Mouse (Mus musculus) liver, adult 2 months (tissue): ENCODE data around the gene Bst2. TPM values are rescaled to one million over a fixed set of nuclear protein-coding genes. Genes with fewer than 3 reads are reported as not detected.

Experiments used
- DNase-seq: peaks from one replicate; pipeline ENCODE4 v3.0.0-alpha.2; 2011; ENCODE audit warnings: low read depth, low spot score; ENCODE audit errors: extremely low read depth
- H3K27ac ChIP-seq: fragments of 200-500 bp; replicated peaks from 2 replicates; pipeline ENCODE4 v1.5.1; 2012; ENCODE audit warnings: low read depth, mild to moderate bottlenecking, control low read depth, inconsistent platforms, low read length; ENCODE audit not compliant: insufficient read depth
- H3K27me3 ChIP-seq: fragments of 200-500 bp; 2 replicates; pipeline ENCODE4 v1.6.1; 2012; ENCODE audit warnings: mild to moderate bottlenecking, moderate library complexity, low read length, inconsistent platforms; ENCODE audit not compliant: control insufficient read depth, insufficient read depth
- H3K36me3 ChIP-seq: fragments of 200-500 bp; 2 replicates; pipeline ENCODE4 v1.6.1; 2012; ENCODE audit warnings: low read length, inconsistent platforms; ENCODE audit not compliant: control insufficient read depth, insufficient read depth
- H3K4me1 ChIP-seq: fragments of 200-500 bp; 2 replicates; pipeline ENCODE4 v1.6.1; 2011; ENCODE audit warnings: low read length; ENCODE audit not compliant: control insufficient read depth, insufficient read depth
- H3K4me3 ChIP-seq: fragments of 200-500 bp; 2 replicates; pipeline ENCODE4 v1.5.1; 2011; ENCODE audit warnings: low read depth, mild to moderate bottlenecking, control low read depth, low read length, moderate library complexity; ENCODE audit not compliant: insufficient read depth
- H3K79me2 ChIP-seq: fragments of 200-500 bp; 2 replicates; pipeline ENCODE4 v1.6.1; 2012; ENCODE audit warnings: inconsistent platforms, mild to moderate bottlenecking, low read length, moderate library complexity; ENCODE audit not compliant: control insufficient read depth, insufficient read depth
- H3K9ac ChIP-seq: fragments of 200-500 bp; 2 replicates; pipeline ENCODE4 v1.6.1; 2012; ENCODE audit warnings: low read depth, mild to moderate bottlenecking, control low read depth, inconsistent platforms, low read length
- CTCF ChIP-seq: fragments of 200-500 bp; IDR thresholded peaks from 2 replicates; pipeline ENCODE4 v1.5.1; 2011; ENCODE audit warnings: low read depth, low read length, control low read depth
- POLR2A ChIP-seq: fragments of 200-500 bp; IDR thresholded peaks from 2 replicates; pipeline ENCODE4 v1.6.1; 2011; ENCODE audit warnings: low read length, control low read depth; ENCODE audit not compliant: insufficient read depth; ENCODE audit errors: extremely low read depth
- WGBS: fragments of 180-500 bp; shearing (Covaris S2); methylation state at CpG from one replicate; pipeline ENCODE4 v1.1.7; 2018; 5-methylcytosine and 5-hydroxymethylcytosine counted together
- polyA plus RNA-seq: library from polyadenylated mRNA; depleted of rRNA; stranded (reverse); fragments of >200 nt; gene quantifications from 2 replicates; pipeline ENCODE4 v1.2.3, GENCODE M21; 2012
- total RNA-seq: library from RNA; depleted of rRNA; stranded (reverse); fragments of >200 nt; gene quantifications from 2 replicates; pipeline ENCODE4 v1.2.3, GENCODE M21; 2014

Bst2 gene
- total and polyA plus RNA-seq, 2 experiments: 678 to 871 TPM

GRCm38 (mm10) chr8:71563992-71564391 lies 26.7 kb upstream of the Bst2 start:
- Histone ChIP-seq H3K27ac (no peak overlapping the region), H3K4me3 (no peak overlapping the region), H3K27me3 (0 out of 2 replicates have a peak, but pooled peaks cover 7% of the 10 kb centered on the region), H3K79me2 (no peaks in the 10 kb centered on the region), H3K36me3 (no peaks in the 10 kb centered on the region), H3K9ac (no peak overlapping the region), H3K4me1 (peaks cover 7% of the 10 kb centered on the region; the same call in 1 of the 2 replicates)
- DNase-seq: no peak
- TF ChIP-seq CTCF (no peak), POLR2A (no peak)
- WGBS: 86% methylated on average over 4 of the region's 4 CpGs

- H3K36me3 ChIP-seq: no peaks in the 10 kb centered on the region
- H3K4me1 ChIP-seq: peaks cover 8% of the 10 kb centered on the region; the same call in 1 of the 2 replicates
- H3K27ac ChIP-seq: no peak overlapping the region
- H3K79me2 ChIP-seq: no peaks in the 10 kb centered on the region
- peak overlapping the region; percentile 3; the same call in 1 of the 2 replicates for H3K9ac ChIP-seq
- DNase-seq: no peak
- peaks cover 13% of the 10 kb centered on the region for H3K27me3 ChIP-seq
- WGBS: 2% methylated on average over 33 of the region's 33 CpGs
- H3K4me3 ChIP-seq: peak overlapping the region; percentile 9; the same call in 1 of the 2 replicates
- TF ChIP-seq CTCF (peak; percentile 81), POLR2A (no peak)
Observed at GRCm38 (mm10) chr8:71562751-71563150, 25.5 kb upstream of the Bst2 start.

DNA sequence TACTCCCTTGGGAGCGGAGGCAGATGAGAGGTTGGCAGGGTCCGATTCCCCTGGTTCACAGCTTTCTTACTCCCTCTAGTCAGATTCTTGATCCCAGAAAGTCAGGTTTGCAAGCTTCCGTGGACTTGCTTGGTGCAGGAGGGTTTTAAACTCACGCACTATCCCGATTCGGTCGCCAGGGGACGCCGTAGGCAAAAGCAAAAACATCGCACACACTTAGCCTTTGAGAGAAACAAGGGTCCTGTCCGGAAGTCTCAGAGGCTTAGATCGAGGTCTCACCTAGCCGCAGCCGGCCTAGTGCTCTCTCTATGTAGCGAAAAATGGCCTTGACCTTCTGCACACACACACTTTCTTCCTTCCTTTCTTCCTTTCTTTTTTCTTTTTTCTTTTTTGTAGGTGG lies 24.1 kb upstream of the Bst2 start:
- H3K4me3 ChIP-seq: no peak overlapping the region
- no peaks in the 10 kb centered on the region for H3K79me2 ChIP-seq
- H3K4me1 ChIP-seq: peaks cover 8% of the 10 kb centered on the region; the same call in 1 of the 2 replicates
- peak; percentile 64 for DNase-seq
- H3K27ac ChIP-seq: no peak overlapping the region
- no peak overlapping the region for H3K9ac ChIP-seq
- 3% methylated on average over 15 of the region's 15 CpGs for WGBS
- H3K36me3 ChIP-seq: no peaks in the 10 kb centered on the region
- peaks cover 13% of the 10 kb centered on the region for H3K27me3 ChIP-seq
- peak; percentile 97 for TF ChIP-seq CTCF
- no peak for TF ChIP-seq POLR2A

DNA sequence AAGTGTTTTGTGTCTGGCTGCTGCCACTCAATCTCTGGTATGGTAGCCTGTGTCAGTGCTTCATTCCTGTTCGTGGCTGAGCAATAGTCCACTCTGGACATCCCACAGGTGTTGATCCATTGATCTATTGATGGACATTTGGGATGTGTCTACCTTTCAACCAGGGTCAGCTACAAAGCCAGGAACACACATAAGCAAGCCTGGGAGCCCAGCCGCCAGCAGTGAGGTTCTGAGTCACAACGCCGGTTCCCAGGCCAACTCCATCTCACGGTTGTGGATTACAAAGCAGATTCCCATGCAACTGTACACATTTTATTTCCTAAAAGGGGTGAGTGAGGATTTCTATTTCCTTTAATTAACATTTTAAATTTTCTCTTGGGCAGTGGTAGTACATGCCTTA lies 23.5 kb upstream of the Bst2 start:
- DNase-seq: no peak
- peaks cover 13% of the 10 kb centered on the region for H3K27me3 ChIP-seq

DNA sequence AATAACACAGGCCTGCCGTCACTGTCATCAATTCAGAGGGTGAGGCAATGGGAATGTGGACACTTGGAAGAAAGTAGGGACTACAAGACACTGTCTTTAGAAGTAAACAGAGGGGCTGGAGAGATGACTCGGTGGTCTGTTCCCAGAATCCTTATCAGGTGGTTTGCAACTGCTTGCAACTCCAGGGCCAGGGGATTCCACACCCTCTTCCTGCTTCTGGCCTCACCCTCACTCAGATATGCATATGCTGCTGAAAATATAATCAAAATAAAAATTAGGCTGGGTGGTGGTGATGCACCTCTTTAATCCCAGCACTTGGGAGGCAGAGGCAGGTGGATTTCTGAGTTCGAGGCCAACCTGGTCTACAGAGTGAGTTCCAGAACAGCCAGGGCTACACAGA lies 22.8 kb upstream of the Bst2 start:
- Histone ChIP-seq H3K9ac (no peak overlapping the region), H3K27ac (no peak overlapping the region), H3K36me3 (no peaks in the 10 kb centered on the region), H3K4me3 (no peak overlapping the region), H3K79me2 (no peaks in the 10 kb centered on the region), H3K4me1 (peaks cover 8% of the 10 kb centered on the region; the same call in 1 of the 2 replicates), H3K27me3 (peaks cover 13% of the 10 kb centered on the region)
- no peak for DNase-seq
- 68% methylated on average over 3 of the region's 3 CpGs for WGBS
- TF ChIP-seq CTCF: no peak
- TF ChIP-seq POLR2A: no peak

More for the DNA sequence above, 23.5 kb upstream of the Bst2 start:
- Histone ChIP-seq H3K79me2 (no peaks in the 10 kb centered on the region), H3K9ac (no peak overlapping the region), H3K4me1 (peaks cover 8% of the 10 kb centered on the region; the same call in 1 of the 2 replicates), H3K27ac (no peak overlapping the region), H3K36me3 (no peaks in the 10 kb centered on the region), H3K4me3 (no peak overlapping the region)
- 86% methylated on average over 5 of the region's 5 CpGs for WGBS
- no peak for TF ChIP-seq CTCF
- TF ChIP-seq POLR2A: no peak

DNA sequence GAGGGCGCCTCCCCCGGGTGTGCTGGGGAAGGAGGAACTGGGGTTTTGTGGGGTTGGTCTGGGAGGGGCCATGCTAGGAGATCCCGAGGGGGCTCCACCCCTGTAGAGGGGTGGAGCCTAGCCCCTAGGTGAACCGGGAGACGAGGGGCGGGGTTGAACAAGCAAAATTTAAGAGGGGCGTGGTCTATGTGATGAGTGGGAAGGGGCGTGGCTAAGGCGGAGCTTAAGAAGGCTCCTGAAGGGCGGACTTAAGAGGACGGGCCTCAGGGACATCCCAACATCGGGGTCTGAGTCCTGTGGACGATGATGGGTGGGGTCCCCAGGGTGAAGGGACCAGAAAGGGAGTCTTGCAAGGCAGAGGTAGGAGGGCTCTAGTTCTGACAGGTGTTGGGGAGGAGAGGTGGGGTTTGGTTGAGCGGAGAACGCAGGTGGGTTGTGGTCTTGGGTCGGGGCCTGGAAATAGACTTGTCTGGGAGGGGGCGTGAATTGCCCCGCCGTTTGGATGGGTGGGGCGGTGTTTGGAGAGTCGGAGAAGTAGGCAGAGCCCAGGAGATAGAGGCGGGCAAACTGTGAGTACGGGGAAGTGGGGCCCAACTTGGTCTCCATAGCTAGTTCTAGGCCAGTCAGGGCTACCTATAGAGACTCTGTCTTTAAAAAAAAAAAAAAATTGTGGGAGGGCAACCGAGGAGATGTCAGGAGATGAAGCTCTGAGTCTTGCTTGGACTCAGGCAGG lies 21.9 kb upstream of the Bst2 start:
- peaks cover 13% of the 10 kb centered on the region for H3K27me3 ChIP-seq
- no peaks in the 10 kb centered on the region for H3K79me2 ChIP-seq
- H3K27ac ChIP-seq: no peak overlapping the region
- peak overlapping the region; percentile 71 for H3K4me3 ChIP-seq
- DNase-seq: peak; percentile 67
- 7% methylated on average over 24 of the region's 24 CpGs for WGBS
- H3K9ac ChIP-seq: no peak overlapping the region
- no peak for TF ChIP-seq CTCF
- TF ChIP-seq POLR2A: no peak
- H3K36me3 ChIP-seq: no peaks in the 10 kb centered on the region
- peaks cover 8% of the 10 kb centered on the region; the same call in 1 of the 2 replicates for H3K4me1 ChIP-seq
